Mouse (Mus musculus): ENCODE measurements around the gene Olfr70. TPM values are rescaled to one million over a fixed set of nuclear protein-coding genes. Genes with fewer than 3 reads are reported as not detected.

Gene Olfr70
- not detected in 2 replicates for polyA plus RNA-seq (2012; rRNA removed)

GRCm38 (mm10) chr4:43700707-43701106, at the start of gene Olfr70:
Gene Olfr70, minus strand, starts transcription at chr4:43700807.
- no peaks in the 10 kb centered on the region for H3K4me1 ChIP-seq (ENCODE audit: control insufficient read depth, insufficient read depth, low read length)
- no peak within 1 kb of the TSS for H3K4me3 ChIP-seq (ENCODE audit: insufficient read depth, low read length)
- no peak within 1 kb of the TSS for H3K27ac ChIP-seq (ENCODE audit: insufficient read depth, low read length)
- no peak for TF ChIP-seq POLR2A (IDR thresholded peaks at IDR 0.05; ENCODE audit: extremely low read depth, insufficient read depth, low read length)
- no peak for TF ChIP-seq CTCF (IDR thresholded peaks at IDR 0.05; ENCODE audit: extremely low read depth, insufficient read depth, low read length)

GRCm38 (mm10) chr4:43745187-43745586, 44.6 kb upstream of the Olfr70 start:
- H3K4me3 ChIP-seq (ENCODE audit: insufficient read depth, low read length), result no peak overlapping the region
- no peaks in the 10 kb centered on the region for H3K4me1 ChIP-seq (ENCODE audit: control insufficient read depth, insufficient read depth, low read length)
- no peak overlapping the region for H3K27ac ChIP-seq (ENCODE audit: insufficient read depth, low read length)
- TF ChIP-seq POLR2A (IDR thresholded peaks at IDR 0.05; ENCODE audit: extremely low read depth, insufficient read depth, low read length) (no peak), CTCF (IDR thresholded peaks at IDR 0.05; ENCODE audit: extremely low read depth, insufficient read depth, low read length) (0 out of 2 replicates have a peak, but pooled peaks have one; percentile 9)

- TF ChIP-seq POLR2A (IDR thresholded peaks at IDR 0.05; ENCODE audit: extremely low read depth, insufficient read depth, low read length) (no peak), CTCF (IDR thresholded peaks at IDR 0.05; ENCODE audit: extremely low read depth, insufficient read depth, low read length) (peak; percentile 23; the same call in 1 of the 2 replicates)
- Histone ChIP-seq H3K27ac (ENCODE audit: insufficient read depth, low read length) (no peak overlapping the region), H3K4me1 (ENCODE audit: control insufficient read depth, insufficient read depth, low read length) (no peaks in the 10 kb centered on the region), H3K4me3 (ENCODE audit: insufficient read depth, low read length) (no peak overlapping the region)
Observed at GRCm38 (mm10) chr4:43743099-43743498, 42.5 kb upstream of the Olfr70 start.

- TF ChIP-seq POLR2A (IDR thresholded peaks at IDR 0.05; ENCODE audit: extremely low read depth, insufficient read depth, low read length) (no peak), CTCF (IDR thresholded peaks at IDR 0.05; ENCODE audit: extremely low read depth, insufficient read depth, low read length) (no peak)
- Histone ChIP-seq H3K4me3 (ENCODE audit: insufficient read depth, low read length) (no peak overlapping the region), H3K27ac (ENCODE audit: insufficient read depth, low read length) (no peak overlapping the region), H3K4me1 (ENCODE audit: control insufficient read depth, insufficient read depth, low read length) (no peaks in the 10 kb centered on the region)
Observed at GRCm38 (mm10) chr4:43742637-43743036, 42.0 kb upstream of the Olfr70 start.

GRCm38 (mm10) chr4:43741526-43741925, 40.9 kb upstream of the Olfr70 start:
- no peaks in the 10 kb centered on the region for H3K4me1 ChIP-seq (ENCODE audit: control insufficient read depth, insufficient read depth, low read length)
- TF ChIP-seq POLR2A (IDR thresholded peaks at IDR 0.05; ENCODE audit: extremely low read depth, insufficient read depth, low read length) (no peak), CTCF (IDR thresholded peaks at IDR 0.05; ENCODE audit: extremely low read depth, insufficient read depth, low read length) (no peak)
- H3K4me3 ChIP-seq (ENCODE audit: insufficient read depth, low read length), result no peak overlapping the region
- no peak overlapping the region for H3K27ac ChIP-seq (ENCODE audit: insufficient read depth, low read length)

GRCm38 (mm10) chr4:43738989-43739674, 38.5 kb upstream of the Olfr70 start:
- Histone ChIP-seq H3K4me1 (ENCODE audit: control insufficient read depth, insufficient read depth, low read length) (no peaks in the 10 kb centered on the region), H3K4me3 (ENCODE audit: insufficient read depth, low read length) (no peak overlapping the region), H3K27ac (ENCODE audit: insufficient read depth, low read length) (no peak overlapping the region)
- TF ChIP-seq CTCF (IDR thresholded peaks at IDR 0.05; ENCODE audit: extremely low read depth, insufficient read depth, low read length), result no peak
- TF ChIP-seq POLR2A (IDR thresholded peaks at IDR 0.05; ENCODE audit: extremely low read depth, insufficient read depth, low read length), result no peak

- Histone ChIP-seq H3K4me1 (ENCODE audit: control insufficient read depth, insufficient read depth, low read length) (no peaks in the 10 kb centered on the region), H3K4me3 (ENCODE audit: insufficient read depth, low read length) (no peak overlapping the region), H3K27ac (ENCODE audit: insufficient read depth, low read length) (no peak overlapping the region)
- TF ChIP-seq CTCF (IDR thresholded peaks at IDR 0.05; ENCODE audit: extremely low read depth, insufficient read depth, low read length), result no peak
- no peak for TF ChIP-seq POLR2A (IDR thresholded peaks at IDR 0.05; ENCODE audit: extremely low read depth, insufficient read depth, low read length)
Observed at GRCm38 (mm10) chr4:43737144-43737543, 36.5 kb upstream of the Olfr70 start.

GRCm38 (mm10) chr4:43733186-43733585, 32.6 kb upstream of the Olfr70 start:
- TF ChIP-seq POLR2A (IDR thresholded peaks at IDR 0.05; ENCODE audit: extremely low read depth, insufficient read depth, low read length), result no peak
- TF ChIP-seq CTCF (IDR thresholded peaks at IDR 0.05; ENCODE audit: extremely low read depth, insufficient read depth, low read length), result no peak
- no peak overlapping the region for H3K4me3 ChIP-seq (ENCODE audit: insufficient read depth, low read length)
- no peaks in the 10 kb centered on the region for H3K4me1 ChIP-seq (ENCODE audit: control insufficient read depth, insufficient read depth, low read length)
- no peak overlapping the region for H3K27ac ChIP-seq (ENCODE audit: insufficient read depth, low read length)

GRCm38 (mm10) chr4:43732171-43732570, 31.6 kb upstream of the Olfr70 start:
- Histone ChIP-seq H3K4me3 (ENCODE audit: insufficient read depth, low read length) (no peak overlapping the region), H3K4me1 (ENCODE audit: control insufficient read depth, insufficient read depth, low read length) (no peaks in the 10 kb centered on the region), H3K27ac (ENCODE audit: insufficient read depth, low read length) (no peak overlapping the region)
- no peak for TF ChIP-seq CTCF (IDR thresholded peaks at IDR 0.05; ENCODE audit: extremely low read depth, insufficient read depth, low read length)
- no peak for TF ChIP-seq POLR2A (IDR thresholded peaks at IDR 0.05; ENCODE audit: extremely low read depth, insufficient read depth, low read length)

- H3K4me3 ChIP-seq (ENCODE audit: insufficient read depth, low read length), result no peak overlapping the region
- H3K4me1 ChIP-seq (ENCODE audit: control insufficient read depth, insufficient read depth, low read length), result no peaks in the 10 kb centered on the region
- TF ChIP-seq POLR2A (IDR thresholded peaks at IDR 0.05; ENCODE audit: extremely low read depth, insufficient read depth, low read length) (no peak), CTCF (IDR thresholded peaks at IDR 0.05; ENCODE audit: extremely low read depth, insufficient read depth, low read length) (no peak)
- no peak overlapping the region for H3K27ac ChIP-seq (ENCODE audit: insufficient read depth, low read length)
Observed at GRCm38 (mm10) chr4:43730750-43731297, 30.2 kb upstream of the Olfr70 start.

Data from cortical plate, adult 2 months (tissue).